Mouse (Mus musculus): ENCODE data around the gene Ltb4r2.

- TF ChIP-seq CTCF (IDR thresholded peaks at IDR 0.05; ENCODE audit: low read depth) (no peak), EP300 (IDR thresholded peaks at IDR 0.05; ENCODE audit: low read depth) (no peak)
Measured at GRCm38 (mm10) chr14:55727889-55728685, 33.1 kb upstream of the Ltb4r2 start.
